ENCODE assay signal across 8 mouse cellular contexts in genomic region chrX:52453445-52454182, GRCm38 (mm10).
DNase-seq lines count a peak whose midpoint lies in the region; ATAC-seq lines count a peak whose summit lies in the region.

No protein-coding gene starts in this region.

- H3K27ac ChIP-seq in hindbrain, embryonic 13.5 days: no peak overlapping the region

- DNase-seq in Muller cell, postnatal 12 days (ENCODE audit: inconsistent ontology term): peak; percentile 84
- DNase-seq in cerebellum, adult 9-10 months: peak; percentile 51
- DNase-seq in frontal cortex, postnatal 10 days (ENCODE audit: low spot score in 2 of 2): peak; percentile 8 to 58
- peak; percentile 58 to 66 for DNase-seq in layer of hippocampus, postnatal 14 days (ENCODE audit: low spot score in 2 of 2)
- peak; percentile 61 to 71 for DNase-seq in lung, postnatal 4 days
- DNase-seq in right cerebral cortex, postnatal 10 days (ENCODE audit: low spot score in 2 of 2): peak; percentile 47 to 76
- peak; percentile 48 for DNase-seq in urinary bladder, postnatal 25 days (ENCODE audit: low spot score)

- no peaks in the 10 kb centered on the region for H3K9me3 ChIP-seq in hindbrain, embryonic 13.5 days

- H3K4me2 ChIP-seq in hindbrain, embryonic 13.5 days: peak overlapping the region; percentile 30

- no peak overlapping the region for H3K9ac ChIP-seq in hindbrain, embryonic 13.5 days

- peak; percentile 84 for ATAC-seq in hindbrain, embryonic 13.5 days (ENCODE audit: low FRiP score)

- no peaks in the 10 kb centered on the region for H3K4me1 ChIP-seq in hindbrain, embryonic 13.5 days (replicated peaks)

- no peak overlapping the region for H3K4me3 ChIP-seq in hindbrain, embryonic 13.5 days

- H3K36me3 ChIP-seq in hindbrain, embryonic 13.5 days: no peaks in the 10 kb centered on the region

- H3K27me3 ChIP-seq in hindbrain, embryonic 13.5 days: no peaks in the 10 kb centered on the region

- whole genome bisulfite sequencing in hindbrain, embryonic 13.5 days: 16% methylated on average over 6 of the region's 6 CpGs

Comparison
In these comparisons a context has a peak if more than half of its experiments do, and no peak if none do; other contexts are left out.
1. DNase-seq: peak in every context shown above with its lines; median percentile 84 in Muller cell, postnatal 12 days; 66 in lung, postnatal 4 days; 62 in layer of hippocampus, postnatal 14 days; 62 in right cerebral cortex, postnatal 10 days; 51 in cerebellum, adult 9-10 months; 48 in urinary bladder, postnatal 25 days; 33 in frontal cortex, postnatal 10 days.